Mouse (Mus musculus) ovary, adult 18-20 months (tissue): ENCODE results near the gene Olfr507.
"Not testable (repeated sequence)": the region's sequence is repeated elsewhere in the genome, so short reads cannot be mapped to it uniquely, and the experiment has no call there.

Source experiments
- DNase-seq: peaks from one replicate; pipeline ENCODE4 v3.0.0; 2022; ENCODE audit warnings: low spot score, mixed read lengths

Olfr507 gene

DNA sequence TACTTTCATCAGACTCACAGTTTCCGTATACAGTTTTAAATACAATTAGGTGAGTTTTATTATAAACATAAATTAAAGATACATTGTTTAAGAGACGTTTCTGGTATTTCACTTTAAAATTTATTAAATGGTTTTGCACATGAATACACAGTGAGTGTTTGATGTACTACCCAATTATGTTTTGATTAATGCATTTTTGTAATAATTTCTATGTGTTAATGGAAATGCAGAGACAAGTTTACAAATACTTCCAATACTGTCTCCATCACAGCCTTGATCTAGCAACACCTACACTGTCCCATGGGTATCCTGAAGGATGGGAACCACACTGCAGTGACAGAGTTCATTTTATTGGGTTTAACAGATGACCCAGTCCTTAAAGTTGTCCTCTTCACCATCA, at the start of gene Olfr507:
Gene Olfr507, plus strand, starts transcription at position 301 of the 400 bp plus-strand sequence.
- no peak for DNase-seq

- DNase-seq, result no peak
These were observed 31.8 kb upstream of the Olfr507 start for GRCm38 (mm10) chr7:108589797-108590196.

GRCm38 (mm10) chr7:108601916-108602315, 19.7 kb upstream of the Olfr507 start:
- DNase-seq, result not testable (repeated sequence)

- DNase-seq, result no peak
These were observed 11.1 kb upstream of the Olfr507 start, which contains the start of gene Olfr506 for GRCm38 (mm10) chr7:108610487-108610886. Olfr506 (plus strand) TSS chr7:108610787.

GRCm38 (mm10) chr7:108614110-108614509, 7.5 kb upstream of the Olfr507 start:
- DNase-seq, result no peak

GRCm38 (mm10) chr7:108616781-108617180, 4.8 kb upstream of the Olfr507 start:
- not testable (repeated sequence) for DNase-seq

GRCm38 (mm10) chr7:108629694-108630093, 8.1 kb downstream of the Olfr507 start, which contains the start of gene Olfr508:
Olfr508 (plus strand) TSS chr7:108629994.
- no peak for DNase-seq

GRCm38 (mm10) chr7:108651806-108652205, 30.2 kb downstream of the Olfr507 start, which contains the start of gene Olfr509:
Olfr509 (minus strand) TSS chr7:108651906.
- DNase-seq, result no peak

DNA sequence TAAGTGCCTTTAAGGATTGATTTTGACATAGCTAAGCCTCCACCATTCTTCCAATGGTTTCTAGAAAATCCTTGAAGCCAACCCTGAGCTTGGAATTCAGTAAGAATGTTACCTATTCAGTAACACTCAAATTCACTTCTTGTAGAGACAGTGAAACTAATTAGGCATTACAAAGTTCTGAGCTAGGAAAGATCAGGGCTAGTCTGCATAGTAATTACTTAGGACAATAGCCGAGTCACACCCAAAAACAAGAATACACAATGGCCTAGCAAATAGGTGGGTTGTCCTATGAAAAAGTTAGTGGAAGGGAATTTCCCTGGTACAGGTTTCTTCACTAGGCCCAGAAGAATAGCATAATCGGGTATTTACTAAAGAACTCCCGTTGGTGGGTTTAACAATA, 40.8 kb downstream of the Olfr507 start:
- DNase-seq, result no peak

DNA sequence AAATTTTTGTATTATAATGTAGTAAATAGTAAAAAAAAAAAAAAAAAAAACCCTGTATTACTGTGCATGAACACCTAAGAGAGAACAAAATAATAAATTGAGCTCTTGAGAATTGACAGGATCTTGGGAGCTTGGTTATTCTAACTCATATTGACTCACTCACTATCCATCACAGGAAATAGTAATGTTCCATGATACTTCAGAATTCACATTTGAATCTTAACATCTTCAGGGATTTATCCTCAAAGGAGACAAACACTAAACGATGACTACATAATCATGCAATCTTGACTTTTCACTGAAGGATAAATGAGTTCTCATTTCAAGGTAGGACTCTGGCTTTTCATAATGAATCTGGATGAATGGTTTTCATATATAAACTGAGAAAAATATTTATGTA, 44.5 kb downstream of the Olfr507 start, which contains the start of gene Olfr510:
Gene Olfr510, plus strand, starts transcription at position 301 of the 400 bp plus-strand sequence.
- no peak for DNase-seq

DNA sequence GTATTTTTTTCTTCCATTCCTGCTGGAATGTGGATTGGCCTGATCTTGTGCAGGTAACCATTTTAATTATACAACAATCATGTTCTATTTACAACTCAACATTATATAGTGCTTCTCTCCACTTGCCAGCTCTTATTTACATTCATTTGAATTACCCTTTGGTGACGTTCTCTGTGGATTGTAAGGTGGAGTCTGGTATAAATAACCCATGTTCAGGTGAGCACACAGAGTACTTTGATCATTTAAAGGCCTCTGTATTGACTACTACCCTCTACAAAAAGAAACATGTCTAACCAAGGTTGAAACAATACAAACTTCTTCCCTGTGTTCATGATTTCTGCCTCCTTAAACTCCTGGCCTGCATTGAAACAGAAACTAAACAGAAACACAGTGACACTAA, 49.4 kb downstream of the Olfr507 start:
- no peak for DNase-seq
